Mouse (Mus musculus) small intestine, adult 2 months (tissue): Measurements from ENCODE around the gene Cdh1. TPM values are rescaled to one million over a fixed set of nuclear protein-coding genes. Genes with fewer than 3 reads are reported as not detected.
A peak's percentile ranks its signal among the peaks of the same experiment; 100 is the strongest.
"Not testable (repeated sequence)": the region's sequence is repeated elsewhere in the genome, so short reads cannot be mapped to it uniquely, and the experiment has no call there.

ENCODE experiments used
- H3K27ac ChIP-seq: fragments of 200-500 bp; 2 replicates; pipeline ENCODE4 v1.5.1; 2012; ENCODE audit warnings: low read depth, low read length, control low read depth, inconsistent platforms; ENCODE audit not compliant: insufficient read depth
- H3K27me3 ChIP-seq: fragments of 200-500 bp; 2 replicates; pipeline ENCODE4 v1.6.1; 2012; ENCODE audit warnings: mild to moderate bottlenecking, moderate library complexity, low read length, inconsistent platforms; ENCODE audit not compliant: control insufficient read depth, insufficient read depth
- H3K36me3 ChIP-seq: fragments of 200-500 bp; 2 replicates; pipeline ENCODE4 v1.6.1; 2012; ENCODE audit warnings: mild to moderate bottlenecking, low read length, control low read depth, inconsistent platforms; ENCODE audit not compliant: control insufficient read depth, insufficient read depth
- H3K4me1 ChIP-seq: fragments of 200-500 bp; 2 replicates; pipeline ENCODE4 v1.6.1; 2012; ENCODE audit warnings: low read length, inconsistent platforms, mixed read lengths; ENCODE audit not compliant: control insufficient read depth, insufficient read depth, insufficient read length
- H3K4me3 ChIP-seq: fragments of 200-500 bp; 2 replicates; pipeline ENCODE4 v1.5.1; 2012; ENCODE audit warnings: low read depth, mild to moderate bottlenecking, control low read depth, inconsistent platforms, low read length, moderate library complexity
- CTCF ChIP-seq: fragments of 200-500 bp; IDR thresholded peaks from 2 replicates; pipeline ENCODE4 v1.5.1; 2012; ENCODE audit warnings: low read depth, mild to moderate bottlenecking, control low read depth, inconsistent platforms, low read length, moderate library complexity, mixed read lengths; ENCODE audit not compliant: insufficient replicate concordance, insufficient read length; ENCODE audit errors: extremely low read depth
- POLR2A ChIP-seq: fragments of 200-500 bp; IDR thresholded peaks from 2 replicates; pipeline ENCODE4 v1.6.1; 2012; ENCODE audit warnings: low read depth, mild to moderate bottlenecking, control low read depth, inconsistent platforms, low read length, moderate library complexity
- WGBS: fragments of 180-500 bp; shearing (Covaris S2); methylation state at CpG from one replicate; pipeline ENCODE4 v1.1.7; 2018; 5-methylcytosine and 5-hydroxymethylcytosine counted together
- polyA plus RNA-seq: library from polyadenylated mRNA; depleted of rRNA; stranded (reverse); fragments of >200 nt; gene quantifications from 2 replicates; pipeline ENCODE4 v1.2.3, GENCODE M21; 2012

The Cdh1 gene
- polyA plus RNA-seq, 1 experiment, result 234 TPM

DNA sequence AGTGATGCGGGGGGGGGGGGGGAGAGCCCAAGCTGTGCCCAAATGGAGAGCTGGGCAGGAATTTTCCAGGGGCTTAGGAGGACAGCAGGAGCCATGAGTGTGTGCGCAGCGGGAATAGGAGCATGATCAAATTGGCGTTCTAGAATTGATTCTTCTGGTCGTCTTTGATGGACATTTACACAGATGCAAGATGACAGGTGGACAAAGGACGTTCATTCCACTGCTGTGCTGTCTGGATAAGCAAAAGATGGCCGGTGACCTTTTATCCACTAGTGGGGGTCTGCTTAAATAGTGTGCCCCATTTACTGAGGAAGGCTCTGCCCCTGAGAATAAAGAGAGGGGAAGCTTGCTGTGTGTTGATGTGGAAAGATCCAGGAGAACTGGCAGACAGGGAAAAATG, 34.1 kb upstream of the Cdh1 start:
- WGBS, result 92% methylated on average over 7 of the region's 7 CpGs
- no peak for TF ChIP-seq CTCF
- TF ChIP-seq POLR2A, result no peak

DNA sequence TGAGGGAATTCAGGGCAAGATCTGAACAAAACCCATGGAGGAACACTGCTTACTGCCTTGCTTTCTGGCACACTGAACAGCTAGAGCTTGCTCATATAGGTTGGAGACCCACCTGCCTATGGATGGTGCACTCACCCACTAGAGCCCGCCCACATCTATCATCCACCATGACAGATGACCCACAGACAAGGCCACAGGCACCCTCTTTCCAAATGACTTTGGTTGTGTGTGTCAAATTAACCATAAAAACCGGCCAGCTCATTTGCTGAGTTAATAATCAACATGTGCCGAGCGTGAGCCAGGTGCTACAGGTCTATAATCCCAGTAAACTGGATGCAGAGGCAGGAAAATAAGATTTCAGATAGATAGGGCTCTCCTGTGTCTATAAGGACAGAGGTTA, 32.8 kb upstream of the Cdh1 start:
- WGBS, result 23% methylated on average over 4 of the region's 4 CpGs
- H3K36me3 ChIP-seq, result no peaks in the 10 kb centered on the region
- no peak for TF ChIP-seq POLR2A
- no peak for TF ChIP-seq CTCF
- H3K27ac ChIP-seq, result peak overlapping the region; percentile 88
- no peak overlapping the region for H3K4me3 ChIP-seq
- H3K4me1 ChIP-seq, result peaks cover 14% of the 10 kb centered on the region; the same call in 1 of the 2 replicates
- H3K27me3 ChIP-seq, result no peaks in the 10 kb centered on the region

More for the DNA sequence above, 34.1 kb upstream of the Cdh1 start:
- no peak overlapping the region for H3K4me3 ChIP-seq
- no peaks in the 10 kb centered on the region for H3K36me3 ChIP-seq
- no peak overlapping the region for H3K27ac ChIP-seq
- H3K4me1 ChIP-seq, result peaks cover 12% of the 10 kb centered on the region
- no peaks in the 10 kb centered on the region for H3K27me3 ChIP-seq

DNA sequence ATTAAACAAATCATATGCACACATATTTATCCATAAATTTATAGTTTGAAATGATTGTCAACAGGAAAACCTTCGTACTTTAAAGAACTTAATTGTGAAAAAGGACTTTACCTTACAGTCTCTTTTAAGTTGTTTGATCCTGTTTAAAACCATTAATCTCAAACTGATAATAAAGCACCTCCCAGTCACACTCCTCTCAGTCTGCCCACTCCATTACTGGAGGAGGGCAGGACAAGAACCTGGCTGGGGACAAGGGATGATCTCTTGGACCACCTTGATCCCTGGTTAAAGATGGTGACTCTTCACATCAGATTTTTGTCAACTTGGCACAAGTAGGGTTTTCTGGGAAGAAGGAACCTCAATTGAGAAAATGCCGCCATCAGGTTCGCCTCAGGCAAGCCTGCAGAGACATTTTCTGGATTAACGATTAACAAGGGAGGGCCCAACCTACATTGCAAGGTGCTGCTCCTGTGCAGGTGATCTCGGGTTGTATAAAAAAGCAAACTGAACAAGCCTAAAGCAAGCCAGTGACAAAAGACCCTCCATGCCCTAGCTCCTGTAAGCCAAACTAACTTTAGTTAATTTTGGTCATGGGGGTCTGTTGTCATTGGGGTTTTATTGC, 31.5 kb upstream of the Cdh1 start:
- Histone ChIP-seq H3K27ac (peak overlapping the region; percentile 88), H3K36me3 (no peaks in the 10 kb centered on the region), H3K4me3 (peak overlapping the region; percentile 28; the same call in 1 of the 2 replicates), H3K27me3 (no peaks in the 10 kb centered on the region), H3K4me1 (peaks cover 16% of the 10 kb centered on the region; the same call in 1 of the 2 replicates)
- TF ChIP-seq CTCF (no peak), POLR2A (no peak)
- WGBS, result 27% methylated on average over 5 of the region's 5 CpGs

DNA sequence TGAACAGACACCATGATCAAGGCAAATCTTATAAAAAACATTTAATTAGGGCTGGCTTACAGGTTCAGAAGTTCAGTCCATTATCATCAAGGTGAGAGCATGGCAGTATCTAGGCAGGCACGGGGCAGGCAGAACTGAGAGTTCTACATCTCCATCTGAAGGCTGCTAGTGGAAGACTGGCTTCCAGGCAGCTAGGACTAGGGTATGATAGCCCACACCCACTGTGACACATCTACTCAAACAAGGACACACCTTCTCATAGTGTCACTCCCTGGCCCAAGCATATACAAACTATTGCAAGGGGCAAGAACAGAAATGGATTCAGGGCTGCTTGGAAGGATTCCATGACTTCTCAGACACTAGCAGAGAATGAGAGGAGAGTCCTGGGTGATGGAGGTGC, 31.0 kb upstream of the Cdh1 start:
- H3K4me1 ChIP-seq, result peaks cover 16% of the 10 kb centered on the region; the same call in 1 of the 2 replicates
- WGBS, result 16% methylated on average over 1 of the region's 1 CpGs
- peak overlapping the region; percentile 88 for H3K27ac ChIP-seq
- H3K36me3 ChIP-seq, H3K27me3 ChIP-seq, H3K4me3 ChIP-seq: not testable (repeated sequence)

DNA sequence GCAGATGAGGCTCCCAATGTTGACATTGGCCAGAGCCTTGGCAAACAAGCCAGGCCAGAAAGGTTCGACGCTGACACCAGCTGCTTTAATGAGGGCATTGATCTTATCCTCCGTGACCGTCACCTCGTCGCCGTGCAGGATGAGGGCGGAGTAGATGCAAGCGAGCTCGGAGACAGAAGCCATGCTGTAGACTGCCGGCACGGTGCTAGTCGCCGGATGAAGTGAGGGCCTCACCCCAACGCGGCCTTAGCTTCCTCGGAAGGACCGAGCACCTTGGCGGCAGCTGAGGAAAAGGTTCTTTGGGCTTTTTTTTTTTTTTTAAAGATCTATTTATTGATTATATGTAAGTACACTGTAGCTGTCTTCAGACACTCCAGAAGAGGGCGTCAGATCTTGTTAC, 30.0 kb upstream of the Cdh1 start, which contains the start of gene Gm10073:
Gene Gm10073 (minus strand): TSS at position 294 of the 400 bp plus-strand sequence.
- Histone ChIP-seq H3K4me1 (peaks cover 20% of the 10 kb centered on the region; the same call in 1 of the 2 replicates), H3K27ac (peak within 1 kb of the TSS; percentile 88), H3K4me3 (peak within 1 kb of the TSS; percentile 39)
- not testable (repeated sequence) for H3K36me3 ChIP-seq, H3K27me3 ChIP-seq
- 18% methylated on average over 20 of the region's 20 CpGs for WGBS
- TF ChIP-seq CTCF, result 0 out of 2 replicates have a peak, but pooled peaks have one; percentile 7

DNA sequence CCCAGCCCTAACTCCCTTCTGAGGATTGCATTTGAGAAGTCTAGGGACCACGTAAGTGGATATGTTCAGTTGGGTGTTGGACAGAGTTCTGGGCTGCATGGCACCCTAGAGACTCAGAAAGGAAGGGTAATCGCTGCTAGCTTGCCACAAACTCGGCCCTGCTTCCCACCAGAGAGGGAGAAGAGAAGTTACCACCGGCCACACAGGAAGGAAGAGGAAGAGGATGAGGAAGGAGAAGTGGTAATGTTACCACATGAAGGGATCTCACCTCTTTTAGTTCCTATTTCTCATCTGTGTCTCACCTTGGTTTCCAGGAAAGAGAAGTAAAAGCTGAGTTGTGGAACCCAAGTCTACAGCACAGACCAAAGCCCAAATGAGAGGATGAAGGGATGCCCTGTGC, 28.9 kb upstream of the Cdh1 start:
- Histone ChIP-seq H3K4me1 (peaks cover 22% of the 10 kb centered on the region; the same call in 1 of the 2 replicates), H3K27me3 (no peaks in the 10 kb centered on the region), H3K36me3 (no peaks in the 10 kb centered on the region), H3K4me3 (no peak overlapping the region), H3K27ac (no peak overlapping the region; the same call in 1 of the 2 replicates)
- no peak for TF ChIP-seq CTCF
- no peak for TF ChIP-seq POLR2A
- WGBS, result 70% methylated on average over 4 of the region's 4 CpGs

DNA sequence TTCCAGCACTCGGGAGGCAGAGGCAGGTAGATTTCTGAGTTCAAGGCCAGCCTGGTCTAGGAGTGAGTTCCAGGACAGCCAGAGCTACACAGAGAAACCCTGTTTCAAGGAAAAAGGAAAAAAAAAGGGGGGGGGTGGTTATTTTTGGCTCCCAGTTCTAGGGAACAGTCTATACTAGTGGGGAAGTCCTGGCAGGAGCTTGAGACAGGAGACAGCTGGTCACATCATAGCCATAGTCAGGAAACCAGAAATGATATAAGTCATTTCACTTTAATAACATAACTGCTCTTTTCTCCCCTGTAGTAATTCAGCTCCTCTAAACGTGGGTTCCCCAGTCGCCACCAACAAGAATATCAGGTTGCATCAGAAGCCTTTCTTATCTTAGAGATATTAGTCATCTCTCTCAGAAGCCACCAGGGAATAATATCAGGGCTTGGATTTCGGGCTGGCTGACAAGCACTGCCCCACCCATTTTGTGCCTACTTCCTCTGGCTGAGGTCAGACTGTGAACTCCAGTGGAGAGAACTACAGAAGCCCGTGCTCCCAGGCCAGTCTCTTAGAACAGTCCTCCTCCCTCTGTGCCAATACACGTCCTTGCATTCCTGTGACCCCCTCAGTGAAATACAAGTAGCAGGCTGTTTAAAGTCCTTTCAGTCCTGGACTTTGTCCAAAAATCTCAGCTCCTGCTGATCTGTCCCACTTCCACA, 26.1 kb upstream of the Cdh1 start:
- Histone ChIP-seq H3K27ac (peak overlapping the region; percentile 53), H3K4me1 (peaks cover 24% of the 10 kb centered on the region), H3K36me3 (no peaks in the 10 kb centered on the region), H3K27me3 (no peaks in the 10 kb centered on the region), H3K4me3 (no peak overlapping the region)
- WGBS, result 10% methylated on average over 6 of the region's 6 CpGs
- TF ChIP-seq POLR2A (no peak), CTCF (no peak)

DNA sequence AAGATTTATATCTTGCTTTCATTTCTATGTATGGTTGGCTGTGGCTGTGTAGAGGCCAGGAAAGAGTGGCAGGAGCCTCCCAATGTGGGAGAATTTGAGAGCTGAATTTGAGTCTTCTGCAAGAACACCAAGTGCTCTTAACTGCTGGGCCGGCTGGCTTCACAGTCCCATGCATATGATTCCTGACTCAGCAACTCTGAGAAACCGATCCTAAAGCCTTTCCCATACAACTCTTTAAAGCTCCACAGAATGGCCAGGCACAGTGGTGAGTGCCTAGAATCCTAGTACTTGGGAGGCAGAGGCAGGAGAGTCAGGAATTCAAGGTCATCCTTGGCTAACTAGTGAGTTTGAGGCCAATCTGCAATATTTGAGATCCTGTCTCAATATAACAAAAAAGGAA, 23.6 kb upstream of the Cdh1 start:
- Histone ChIP-seq H3K4me1 (peaks cover 24% of the 10 kb centered on the region), H3K27me3 (no peaks in the 10 kb centered on the region), H3K36me3 (no peaks in the 10 kb centered on the region), H3K4me3 (no peak overlapping the region), H3K27ac (no peak overlapping the region)
- 74% methylated on average over 2 of the region's 2 CpGs for WGBS
- no peak for TF ChIP-seq POLR2A
- TF ChIP-seq CTCF, result no peak
